Mouse (Mus musculus) myocyte (in vitro differentiated cells): ENCODE data around the gene Srrt. TPM values are rescaled to one million over a fixed set of nuclear protein-coding genes. Genes with fewer than 3 reads are reported as not detected.
A peak's percentile ranks its signal among the peaks of the same experiment; 100 is the strongest.

Experiments used
- H3K27me3 ChIP-seq: one replicate; pipeline ENCODE4 v1.6.1; 2011; ENCODE audit not compliant: control insufficient read depth, insufficient read depth, insufficient read length
- H3K36me3 ChIP-seq: one replicate; pipeline ENCODE4 v1.6.1; 2011; ENCODE audit not compliant: control insufficient read depth, insufficient read depth
- H3K4me2 ChIP-seq: one replicate; pipeline ENCODE4 v1.6.1; 2011; ENCODE audit warnings: low read depth, control low read depth
- H3K4me3 ChIP-seq: one replicate; pipeline ENCODE4 v1.5.1; 2011; ENCODE audit warnings: mild to moderate bottlenecking, control low read depth, moderate library complexity
- H3K79me2 ChIP-seq: one replicate; pipeline ENCODE4 v1.6.1; 2011; ENCODE audit not compliant: control insufficient read depth, insufficient read depth
- H3ac ChIP-seq: one replicate; pipeline ENCODE4 v1.6.1; 2011; ENCODE audit not compliant: control insufficient read depth, insufficient read length
- CEBPB ChIP-seq: IDR thresholded peaks from 2 replicates; pipeline ENCODE4 v1.6.1; 2011; ENCODE audit warnings: mild to moderate bottlenecking, moderate library complexity; ENCODE audit not compliant: poor library complexity, insufficient read depth, severe bottlenecking
- E2F4 ChIP-seq: IDR thresholded peaks from one replicate; pipeline ENCODE4 v1.6.1; 2011; ENCODE audit warnings: mild to moderate bottlenecking, control low read depth, moderate library complexity; ENCODE audit not compliant: insufficient read depth
- MAX ChIP-seq: IDR thresholded peaks from one replicate; pipeline ENCODE4 v1.6.1; 2011; ENCODE audit warnings: low read depth, mild to moderate bottlenecking, control low read depth
- MYOD1 ChIP-seq, 3 experiments: IDR thresholded peaks; one replicate each; pipeline ENCODE4 v1.6.1; 2011; ENCODE audit warnings: control low read depth in 2 of 3, low read depth in 2 of 3, mild to moderate bottlenecking in 2 of 3, moderate library complexity in 1 of 3; ENCODE audit not compliant: insufficient read length in 2 of 3, control insufficient read depth in 1 of 3
- MYOG ChIP-seq, 3 experiments: IDR thresholded peaks; one replicate each; pipeline ENCODE4 v1.6.1; 2011; ENCODE audit warnings: control low read depth in 2 of 3, low read depth in 2 of 3, mild to moderate bottlenecking in 2 of 3; ENCODE audit not compliant: insufficient read length in 2 of 3, control insufficient read depth in 1 of 3, insufficient read depth in 1 of 3
- POLR2A ChIP-seq: IDR thresholded peaks from one replicate; pipeline ENCODE4 v1.6.1; 2011; ENCODE audit warnings: low read depth, mild to moderate bottlenecking, control low read depth, moderate library complexity; ENCODE audit not compliant: insufficient read length
- POLR2AphosphoS2 ChIP-seq: IDR thresholded peaks from one replicate; pipeline ENCODE4 v1.6.1; 2011; ENCODE audit warnings: low read depth, control low read depth; ENCODE audit not compliant: insufficient read length
- REST ChIP-seq: IDR thresholded peaks from one replicate; pipeline ENCODE4 v1.6.1; 2011; ENCODE audit warnings: mild to moderate bottlenecking, control low read depth, moderate library complexity; ENCODE audit not compliant: insufficient read depth, insufficient read length
- SRF ChIP-seq: IDR thresholded peaks from one replicate; pipeline ENCODE4 v1.6.1; 2011; ENCODE audit warnings: low read depth; ENCODE audit not compliant: control insufficient read depth, insufficient read length
- TCF12 ChIP-seq: IDR thresholded peaks from one replicate; pipeline ENCODE4 v1.6.1; 2011; ENCODE audit warnings: mild to moderate bottlenecking, control low read depth; ENCODE audit not compliant: poor library complexity, insufficient read depth, severe bottlenecking
- TCF3 ChIP-seq: IDR thresholded peaks from one replicate; pipeline ENCODE4 v1.6.1; 2011; ENCODE audit warnings: low read depth, control low read depth; ENCODE audit not compliant: insufficient read length
- USF1 ChIP-seq: IDR thresholded peaks from one replicate; pipeline ENCODE4 v1.6.1; 2011; ENCODE audit warnings: low read depth, mild to moderate bottlenecking, control low read depth, moderate library complexity
- polyA plus RNA-seq: library from polyadenylated mRNA; unstranded; fragments of >200 nt; fragmentation: generic; extraction: Trizol; gene quantifications from one replicate; pipeline ENCODE4 v1.2.1, GENCODE M21; 2012; ENCODE audit warnings: missing spikeins

Gene Srrt
- polyA plus RNA-seq, result 59.0 TPM

DNA sequence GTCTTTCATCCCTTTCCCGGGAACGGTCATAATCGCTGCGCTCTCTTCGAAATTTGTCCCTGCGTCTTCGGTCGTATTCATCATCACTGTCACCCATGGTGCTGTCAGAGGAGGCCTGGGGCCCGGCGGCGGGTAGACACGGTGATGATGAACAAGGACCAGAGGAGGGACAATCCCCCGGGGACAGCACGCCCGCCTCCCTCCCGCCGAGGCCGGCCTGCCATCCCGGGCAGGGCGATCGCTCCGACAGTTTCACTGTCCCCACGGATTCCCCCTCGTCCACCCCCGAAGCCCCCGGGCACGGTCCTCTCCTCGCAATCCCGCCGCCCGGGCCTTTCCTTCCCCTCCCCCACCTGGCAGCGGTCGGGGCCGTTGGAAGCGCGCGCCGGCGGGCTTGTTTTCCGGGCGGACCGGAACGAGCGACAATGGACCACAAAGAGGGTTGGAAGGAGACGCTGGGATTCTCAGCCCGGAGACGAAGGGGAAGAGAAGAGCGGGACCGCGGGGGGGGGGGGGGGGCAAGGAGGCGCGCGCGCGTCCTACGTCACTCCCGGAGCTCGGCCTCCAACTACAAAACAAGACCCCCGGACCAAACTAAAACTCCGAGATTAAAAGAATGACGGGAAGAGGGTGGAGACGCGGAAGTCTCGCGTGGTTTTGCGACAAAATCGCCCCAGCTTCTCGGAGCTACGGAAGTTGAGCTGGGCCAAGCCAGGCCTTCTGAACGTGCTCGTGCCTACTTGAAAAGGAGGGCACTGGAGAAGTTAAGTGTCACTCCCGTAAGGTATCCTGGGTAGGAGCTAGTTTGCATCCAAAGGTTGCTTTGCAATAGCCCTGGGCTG lies at the start of gene Srrt:
TSS of gene Srrt (minus strand) at position 604 of the 842 bp plus-strand sequence.
- peaks cover 20% of the 10 kb centered on the region for H3K36me3 ChIP-seq
- TF ChIP-seq E2F4 (no peak), POLR2AphosphoS2 (peak; percentile 77), TCF12 (no peak), POLR2A (peak; percentile 63)
- peak within 1 kb of the TSS; percentile 94 for H3K4me2 ChIP-seq
- H3K79me2 ChIP-seq, result peaks cover 62% of the 10 kb centered on the region
- no peaks in the 10 kb centered on the region for H3K27me3 ChIP-seq
- H3K4me3 ChIP-seq, result peak within 1 kb of the TSS; percentile 78
- H3ac ChIP-seq, result peak within 1 kb of the TSS; percentile 50

DNA sequence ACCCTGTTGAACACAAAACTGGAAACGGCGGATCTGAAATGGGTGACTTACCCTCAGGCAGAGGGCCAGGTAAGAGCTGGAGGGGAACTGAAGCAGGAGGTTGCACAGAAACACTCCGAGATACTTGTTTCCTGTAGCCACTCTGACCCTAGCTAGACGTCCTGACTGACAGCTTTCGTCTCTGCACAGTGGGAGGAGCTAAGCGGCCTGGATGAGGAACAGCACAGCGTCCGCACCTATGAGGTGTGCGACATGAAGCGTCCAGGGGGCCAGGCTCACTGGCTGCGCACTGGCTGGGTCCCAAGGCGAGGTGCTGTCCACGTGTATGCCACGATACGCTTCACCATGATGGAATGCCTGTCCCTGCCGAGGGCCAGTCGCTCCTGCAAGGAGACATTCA lies 46.6 kb upstream of the Srrt start:
- H3K36me3 ChIP-seq, result no peaks in the 10 kb centered on the region
- H3K4me2 ChIP-seq, result no peak overlapping the region
- no peak overlapping the region for H3K4me3 ChIP-seq

DNA sequence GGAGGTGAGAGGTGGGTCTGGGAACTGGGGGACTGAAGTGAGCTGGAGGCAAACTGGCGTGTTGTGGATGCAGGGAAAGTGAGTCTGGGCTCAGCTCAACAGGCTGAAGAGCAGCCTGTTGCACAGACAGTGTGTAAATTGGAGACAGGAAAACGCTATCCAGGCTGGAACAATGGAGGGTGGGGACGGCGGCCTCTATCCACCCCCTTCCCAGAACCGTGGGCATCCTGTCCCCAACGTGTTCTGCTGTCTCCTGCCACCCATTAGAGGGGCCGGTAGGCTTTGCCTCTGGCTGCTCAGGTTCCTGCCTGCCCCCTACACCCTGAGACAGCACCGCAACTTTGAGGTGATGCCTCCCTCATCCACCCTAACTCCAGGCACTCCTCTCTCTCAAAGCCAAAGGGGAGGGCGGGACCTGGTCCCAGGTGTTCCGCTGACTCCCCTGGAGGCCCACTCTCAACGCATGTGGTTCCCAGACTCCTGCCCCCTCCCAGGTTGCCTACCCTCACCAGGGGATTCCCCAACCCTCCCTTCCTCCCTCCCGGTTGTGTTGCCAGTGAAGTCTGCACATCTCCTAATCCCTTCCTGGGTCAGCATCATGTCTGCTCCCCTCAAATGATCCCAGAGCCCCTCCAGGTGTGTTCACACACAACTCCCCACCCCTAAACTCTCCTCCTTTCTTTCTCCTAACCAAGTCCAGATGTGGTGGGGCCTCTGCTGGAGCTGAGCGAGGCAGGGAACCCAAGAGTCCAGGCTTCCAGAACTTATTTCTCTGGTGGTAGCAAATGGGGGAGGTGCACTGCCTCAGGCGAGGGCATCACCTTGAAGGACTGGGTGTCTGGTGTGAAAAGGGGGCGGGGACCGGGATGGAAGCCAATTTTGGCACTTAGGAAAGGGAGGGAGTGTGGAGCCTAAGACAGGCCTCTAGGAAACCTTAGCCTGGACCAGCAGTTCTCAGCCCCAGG lies 44.8 kb upstream of the Srrt start:
- Histone ChIP-seq H3K79me2 (peaks cover 12% of the 10 kb centered on the region), H3K36me3 (no peaks in the 10 kb centered on the region), H3ac (no peak overlapping the region), H3K27me3 (no peaks in the 10 kb centered on the region), H3K4me2 (peak overlapping the region; percentile 80), H3K4me3 (peak overlapping the region; percentile 64)
- no peak for TF ChIP-seq USF1
- no peak for TF ChIP-seq E2F4

More for the DNA sequence above, 46.6 kb upstream of the Srrt start:
- Histone ChIP-seq H3ac (no peak overlapping the region), H3K79me2 (peaks cover 12% of the 10 kb centered on the region), H3K27me3 (no peaks in the 10 kb centered on the region)
- no peak for TF ChIP-seq TCF12
- no peak for TF ChIP-seq E2F4
- TF ChIP-seq CEBPB, result no peak
- no peak for TF ChIP-seq POLR2A
- TF ChIP-seq MYOG (IDR thresholded peaks at IDR 0.05; ENCODE audit: control insufficient read depth in 1 of 3, insufficient read depth in 1 of 3, insufficient read length in 2 of 3, low read depth in 2 of 3), result no peak
- TF ChIP-seq SRF, result no peak

DNA sequence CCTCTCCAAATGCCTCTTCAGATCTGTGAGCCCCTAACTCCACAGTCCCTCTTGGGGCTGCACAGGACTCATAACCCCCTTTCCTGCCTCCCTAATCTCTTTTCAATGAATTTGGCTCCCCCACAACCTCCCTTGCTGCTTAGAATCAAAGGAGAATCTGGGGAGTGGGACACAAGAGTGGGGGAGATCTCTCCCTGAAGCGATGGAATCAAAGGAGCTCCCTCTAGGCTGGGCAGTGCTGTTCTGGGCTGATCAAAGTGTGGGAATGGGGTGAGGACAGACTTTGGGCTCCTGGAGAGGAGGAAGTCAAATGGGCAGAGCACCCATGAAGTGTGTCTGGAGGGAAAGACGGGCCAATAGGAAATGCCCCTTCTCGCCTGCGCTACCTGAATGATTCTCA lies 43.9 kb upstream of the Srrt start:
- Histone ChIP-seq H3K36me3 (no peaks in the 10 kb centered on the region), H3K4me2 (peak overlapping the region; percentile 80), H3K79me2 (peaks cover 12% of the 10 kb centered on the region), H3K27me3 (no peaks in the 10 kb centered on the region), H3ac (no peak overlapping the region), H3K4me3 (peak overlapping the region; percentile 64)
- no peak for TF ChIP-seq TCF12
- TF ChIP-seq E2F4, result no peak
- TF ChIP-seq USF1, result no peak
- no peak for TF ChIP-seq POLR2A
- TF ChIP-seq POLR2AphosphoS2, result no peak
- no peak for TF ChIP-seq TCF3
- TF ChIP-seq REST, result no peak
- no peak for TF ChIP-seq CEBPB
- no peak for TF ChIP-seq MAX
- TF ChIP-seq SRF, result no peak
- no peak for TF ChIP-seq MYOD1 (IDR thresholded peaks at IDR 0.05; ENCODE audit: control insufficient read depth in 1 of 3, insufficient read length in 2 of 3, low read depth in 2 of 3)
- TF ChIP-seq MYOG (IDR thresholded peaks at IDR 0.05; ENCODE audit: control insufficient read depth in 1 of 3, insufficient read depth in 1 of 3, insufficient read length in 2 of 3, low read depth in 2 of 3), result no peak

DNA sequence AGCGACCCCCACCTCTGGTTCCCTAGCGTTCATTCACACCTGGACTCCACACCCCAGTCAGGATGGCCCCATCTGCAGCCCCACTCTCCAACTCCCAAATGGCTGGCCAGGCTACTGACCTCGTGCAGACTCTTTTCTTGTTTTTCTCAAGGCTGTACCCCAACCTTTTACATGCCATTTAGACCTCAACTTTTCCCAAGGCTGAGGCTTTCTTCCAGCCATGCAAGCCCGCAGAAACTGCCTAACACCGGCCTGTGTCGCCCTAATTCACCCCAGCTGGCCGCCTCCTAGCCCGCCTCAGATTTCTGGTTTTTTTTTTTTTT lies 43.5 kb upstream of the Srrt start:
- TF ChIP-seq USF1, result no peak
- TF ChIP-seq TCF12, result no peak
- no peak for TF ChIP-seq CEBPB
- no peak for TF ChIP-seq TCF3
- TF ChIP-seq REST, result no peak
- TF ChIP-seq MYOG (IDR thresholded peaks at IDR 0.05; ENCODE audit: control insufficient read depth in 1 of 3, insufficient read depth in 1 of 3, insufficient read length in 2 of 3, low read depth in 2 of 3), result no peak
- TF ChIP-seq POLR2A, result no peak

More for the DNA sequence above, 43.5 kb upstream of the Srrt start:
- Histone ChIP-seq H3K4me2 (peak overlapping the region; percentile 80), H3K36me3 (no peaks in the 10 kb centered on the region), H3K79me2 (peaks cover 12% of the 10 kb centered on the region), H3K27me3 (no peaks in the 10 kb centered on the region), H3K4me3 (peak overlapping the region; percentile 64), H3ac (peak overlapping the region; percentile 10)
